Mouse (Mus musculus): ENCODE measurements at regions not wholly inside any gene's neighbourhood (a gene's known extent, or its start where the extent isn't known, plus 50 kb on each side); places are given as distances from the start of the nearest gene placed in this dataset.
A peak's percentile ranks its signal among the peaks of the same experiment; 100 is the strongest.

DNA sequence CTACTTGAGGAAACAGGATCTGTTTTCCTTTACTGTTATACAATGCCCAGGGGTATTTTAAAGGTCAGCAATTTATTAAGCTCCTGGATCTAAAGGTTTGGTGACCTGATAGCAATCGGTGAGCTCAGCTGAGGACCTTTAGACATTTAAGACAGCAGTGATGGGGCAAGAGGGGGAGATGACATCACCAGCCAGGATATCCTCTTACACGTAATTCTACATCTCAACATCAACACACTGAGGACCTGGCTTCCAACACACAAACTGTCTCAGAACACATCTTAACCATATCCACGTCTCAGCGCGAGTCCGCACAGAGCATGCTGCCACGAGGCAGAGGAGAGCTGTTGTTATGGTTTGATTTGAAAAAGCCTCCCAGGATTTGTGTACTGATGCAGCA, 69.2 kb downstream of the Nhlrc3 start:
- DNase-seq = no peak

DNA sequence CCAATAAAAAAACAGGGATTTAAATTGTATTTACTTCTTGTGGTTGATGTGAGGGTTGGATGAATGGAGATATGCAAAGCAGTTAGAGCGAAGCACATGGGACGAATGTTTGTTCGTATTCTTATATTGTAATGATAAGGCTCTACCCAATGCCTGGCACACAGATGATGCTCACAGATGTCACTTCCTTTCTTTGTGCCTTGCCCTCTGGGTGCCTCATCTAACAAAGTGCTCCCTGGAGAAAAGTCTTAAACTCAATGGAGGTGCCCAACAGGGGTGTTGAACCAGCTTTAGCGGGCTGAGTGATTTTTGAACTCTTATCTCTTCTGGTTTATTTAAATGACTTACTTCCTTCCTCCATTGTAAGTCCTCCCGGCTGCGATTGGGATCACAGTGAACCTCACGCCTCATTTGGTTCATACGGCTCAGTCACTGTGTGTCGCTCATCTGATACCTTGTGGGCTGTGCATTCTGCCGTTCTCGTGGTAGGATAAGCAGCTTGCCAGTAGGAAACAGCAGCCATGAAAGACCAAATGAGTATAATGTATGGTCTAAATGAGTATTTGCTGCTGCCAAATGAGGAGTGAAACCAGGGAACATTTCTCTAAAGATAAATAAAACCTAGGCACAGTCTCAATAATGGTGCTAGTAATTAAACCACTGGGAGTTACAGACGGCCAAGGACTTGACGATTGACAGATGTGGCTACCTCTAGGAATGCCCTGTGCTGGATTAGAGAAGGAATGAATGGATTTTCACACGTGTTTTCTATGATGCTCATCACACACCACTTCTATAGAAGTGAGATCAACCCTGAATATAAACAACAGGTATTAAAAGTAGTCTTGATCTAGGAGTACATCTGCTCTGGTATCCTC, 81.2 kb downstream of the Nhlrc3 start:
- DNase-seq = no peak

DNA sequence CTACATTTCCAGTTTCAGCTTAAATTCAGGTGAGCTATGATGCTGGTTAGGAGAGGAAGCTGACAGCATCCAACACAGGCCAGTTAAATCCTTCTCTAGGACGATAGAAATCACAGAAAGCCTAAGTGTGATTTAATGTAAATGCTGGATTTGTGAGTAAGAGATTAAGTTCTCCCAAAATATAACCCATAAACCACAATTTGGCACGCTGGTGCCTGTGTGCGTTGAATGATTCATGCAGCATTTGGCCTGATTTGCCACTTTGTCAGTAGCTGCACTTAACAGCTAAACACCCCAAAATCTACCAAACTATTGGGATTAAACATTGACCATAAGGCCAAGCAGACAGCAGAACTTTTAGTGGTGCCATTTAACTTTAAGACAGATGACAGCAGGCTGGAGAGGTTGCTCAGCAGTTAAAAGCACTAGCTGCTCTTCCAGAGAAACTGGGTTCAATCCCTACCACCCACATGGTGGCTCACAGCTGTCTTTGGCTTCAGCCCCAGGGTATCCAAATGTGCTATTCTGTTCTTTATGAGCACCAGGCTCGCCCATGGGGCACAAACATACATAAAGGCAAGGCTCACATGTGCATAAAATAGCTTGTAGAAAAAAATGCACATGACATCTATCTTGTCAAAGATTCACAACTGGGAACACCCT, 83.5 kb downstream of the Nhlrc3 start:
- no peak for DNase-seq

DNA sequence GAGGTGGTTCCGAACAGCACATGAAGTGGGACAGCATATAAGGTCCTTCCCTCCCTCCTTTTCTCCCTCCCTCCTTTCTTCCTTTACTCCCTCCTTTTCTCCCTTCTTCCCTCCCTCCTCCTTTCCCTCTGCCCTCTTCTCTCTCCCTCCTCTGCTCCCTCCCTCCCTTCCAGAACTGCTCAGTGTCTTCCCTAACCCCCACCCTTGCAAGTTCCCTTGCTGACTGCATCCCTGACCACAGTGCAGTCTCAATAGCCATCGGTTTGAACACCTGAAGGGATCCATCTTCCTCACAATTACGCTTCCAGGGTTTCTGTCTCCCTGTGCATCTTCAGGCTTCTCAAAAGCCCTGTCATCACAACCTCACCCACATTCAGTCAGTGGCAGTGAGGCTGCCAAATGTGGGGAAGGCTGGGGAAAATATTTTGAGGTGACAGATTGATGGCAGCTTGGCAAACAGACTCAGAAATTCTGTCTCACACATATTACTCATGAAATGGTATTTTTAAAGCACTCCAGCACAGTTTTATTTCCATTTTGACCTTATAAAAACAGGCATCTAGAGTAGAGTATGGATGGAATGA, 86.2 kb downstream of the Nhlrc3 start:
- no peak for DNase-seq

DNA sequence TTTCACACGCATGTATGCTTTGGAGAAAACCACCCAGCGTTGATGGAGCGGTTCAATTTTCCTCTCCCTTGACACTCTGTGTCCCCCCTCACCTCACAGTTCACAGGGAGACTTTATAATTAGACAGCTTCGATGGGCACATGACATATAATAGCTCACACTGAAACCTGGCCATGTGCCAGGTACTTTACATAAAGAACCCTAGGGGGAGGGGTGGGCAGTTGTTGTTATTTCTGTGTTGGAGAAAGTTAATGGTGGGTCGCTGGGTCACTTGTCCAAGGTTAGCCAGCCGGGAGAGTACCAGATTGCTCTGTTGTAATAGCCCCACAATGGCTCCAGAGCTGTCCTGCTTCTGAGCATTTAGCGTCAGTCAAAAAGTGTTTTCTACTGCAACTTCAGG, 90.2 kb downstream of the Nhlrc3 start:
- peak; percentile 22 to 57 for DNase-seq

DNA sequence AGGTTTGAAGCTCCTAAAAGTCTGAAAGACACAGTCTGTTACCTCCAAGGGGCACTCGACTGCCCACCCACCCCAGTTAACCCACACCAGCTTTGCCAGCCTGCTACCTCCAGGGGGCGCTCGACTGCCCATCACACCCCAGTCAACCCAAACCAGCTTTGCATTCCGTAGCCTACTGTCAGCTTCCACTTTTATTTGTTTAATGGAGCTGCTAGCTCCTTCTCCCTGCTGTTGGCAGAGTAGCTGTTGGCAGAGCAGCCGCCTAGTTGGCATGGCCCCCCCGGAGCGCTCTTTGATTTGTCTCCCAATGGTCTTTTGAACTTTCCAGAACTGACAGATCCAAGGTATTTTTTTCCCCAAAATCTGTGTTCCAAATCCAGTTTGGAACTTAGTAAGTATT, 91.2 kb downstream of the Nhlrc3 start:
- DNase-seq = no peak

DNA sequence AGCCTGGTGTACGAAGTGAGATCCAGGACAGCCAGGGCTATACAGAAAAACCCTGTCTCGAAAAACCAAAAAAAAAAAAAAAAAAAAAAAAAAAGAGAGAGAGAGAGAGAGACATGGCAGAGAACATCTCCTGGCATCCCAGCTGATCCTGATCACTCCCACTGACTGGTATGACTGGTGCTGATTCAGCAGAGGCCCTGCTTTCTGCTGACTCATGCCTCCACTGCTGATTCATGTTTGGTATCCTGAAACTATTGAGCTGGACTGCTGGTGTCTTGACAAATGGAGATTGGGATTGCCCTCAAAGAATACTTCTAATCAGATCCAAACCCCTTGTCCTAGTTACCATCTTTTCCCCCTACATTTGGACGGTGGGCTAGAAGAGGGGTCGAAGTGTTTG, 101.9 kb downstream of the Nhlrc3 start:
- no peak for DNase-seq

DNA sequence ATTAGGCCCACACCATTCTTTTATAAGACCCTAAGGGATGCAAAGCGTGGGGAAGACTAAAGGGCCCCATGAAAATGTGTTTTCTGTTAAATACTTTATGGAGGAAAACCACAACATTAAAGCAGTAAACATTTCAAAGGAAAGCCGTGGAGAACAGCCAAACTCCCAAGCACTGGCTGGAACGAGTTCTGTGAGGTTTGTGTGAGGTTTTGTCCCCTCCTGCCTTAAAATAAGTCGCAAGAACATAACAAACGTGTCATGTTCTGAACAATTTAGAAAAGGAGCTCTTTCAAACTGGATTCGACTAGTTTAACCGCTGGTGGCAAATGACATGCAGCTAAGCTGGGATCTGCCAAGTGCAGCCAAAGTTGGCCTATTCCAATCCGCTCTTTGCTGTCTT, 109.4 kb downstream of the Nhlrc3 start:
- DNase-seq = peak; percentile 49 to 60

DNA sequence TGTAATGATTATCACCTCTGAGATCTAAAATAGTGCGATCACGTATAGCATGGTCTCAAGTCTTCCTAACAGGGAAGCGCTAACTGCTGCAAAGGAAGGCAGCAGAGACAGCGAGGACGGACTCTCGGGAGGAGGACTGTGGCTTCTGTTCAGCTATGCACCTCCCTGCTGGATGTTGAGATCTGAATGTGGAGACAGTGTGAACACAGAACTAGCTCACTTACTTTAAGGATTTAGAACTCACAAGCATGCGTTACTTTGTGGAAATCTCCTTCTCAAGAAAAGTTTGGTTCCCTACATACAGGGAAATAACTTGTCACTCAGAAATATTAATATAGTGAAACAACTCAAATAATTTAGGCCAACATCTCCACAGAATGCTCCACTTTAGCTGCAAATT, 109.8 kb downstream of the Nhlrc3 start:
- DNase-seq = no peak

DNA sequence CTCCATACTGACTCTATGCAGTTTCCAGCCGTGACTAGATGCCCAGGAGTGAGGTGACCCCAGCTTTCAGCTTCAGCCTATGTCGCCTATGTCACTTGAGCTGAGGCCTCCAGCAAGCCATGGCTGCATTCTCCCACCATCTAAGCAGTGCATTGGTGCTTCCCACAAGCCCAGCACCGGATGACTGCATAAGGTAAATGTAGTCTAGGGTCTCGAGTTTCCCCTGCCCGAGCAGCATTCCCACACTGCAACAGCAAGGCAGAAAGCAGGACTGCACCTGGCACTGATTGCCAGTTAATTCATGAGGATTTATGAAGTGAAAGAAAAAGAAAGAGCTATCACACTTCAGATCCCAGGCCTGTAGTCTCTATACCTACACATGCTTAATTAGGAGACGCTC, 119.5 kb downstream of the Nhlrc3 start:
- no peak for DNase-seq

DNA sequence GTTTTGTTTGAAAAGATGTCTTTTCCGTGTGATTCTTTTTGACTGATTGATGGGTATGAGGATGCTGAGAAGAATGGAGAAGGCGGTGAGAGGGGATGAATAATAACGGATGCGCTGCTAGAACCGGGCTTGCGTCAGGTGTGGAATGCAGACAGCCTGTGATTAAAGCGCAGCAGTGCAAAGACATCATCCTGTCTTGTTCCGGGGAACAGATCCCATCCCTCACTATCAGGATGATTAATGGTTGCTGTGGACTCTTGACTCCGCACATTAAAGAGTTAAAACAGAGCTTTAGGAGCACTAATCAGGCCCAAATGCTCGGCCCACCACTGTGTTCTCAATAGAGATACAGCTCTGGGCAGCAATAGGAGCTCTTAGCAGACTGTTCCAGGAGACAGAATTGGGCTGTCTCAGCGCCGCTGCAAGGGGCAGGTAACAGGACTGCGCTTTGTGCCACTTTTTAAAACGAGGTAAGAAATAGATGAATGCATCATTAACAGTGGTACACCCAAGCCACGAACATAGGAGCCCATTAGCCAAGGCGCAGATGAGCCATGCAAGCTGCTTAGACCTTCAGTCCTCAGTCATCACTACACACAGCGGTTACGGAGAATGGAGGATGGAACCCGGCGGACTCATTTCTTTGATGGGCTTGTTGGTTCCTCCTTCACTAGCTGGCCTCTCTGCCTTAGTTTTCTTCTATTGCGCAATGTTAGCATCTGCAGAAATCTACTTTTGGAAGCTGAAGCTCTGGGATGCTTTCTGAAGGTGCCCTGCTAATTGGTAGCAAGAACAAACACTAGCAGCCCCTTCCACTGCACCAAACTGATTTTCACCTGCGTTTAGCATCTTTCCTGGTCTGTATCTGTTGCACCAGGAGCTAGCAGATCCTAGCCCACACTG, 121.6 kb downstream of the Nhlrc3 start:
- no peak for DNase-seq

DNA sequence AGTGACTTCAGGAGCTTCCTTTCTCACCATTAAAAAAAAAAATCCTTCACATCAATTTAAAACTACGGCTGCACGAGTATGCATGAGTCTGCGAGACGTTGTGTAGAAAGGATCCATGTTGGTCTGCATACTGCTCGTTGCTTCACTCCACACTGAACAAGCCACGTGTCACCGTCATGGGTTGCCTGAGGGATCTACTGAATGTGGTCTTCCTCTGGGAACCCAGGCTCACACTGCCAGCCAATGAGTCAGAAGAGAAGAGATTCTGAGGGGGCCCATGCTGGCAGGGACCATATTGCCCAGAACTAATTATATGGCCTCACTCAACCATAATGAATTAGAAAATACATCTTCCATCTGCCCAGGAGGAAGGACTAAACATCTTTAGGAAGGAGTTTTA, 124.6 kb downstream of the Nhlrc3 start:
- DNase-seq = no peak

DNA sequence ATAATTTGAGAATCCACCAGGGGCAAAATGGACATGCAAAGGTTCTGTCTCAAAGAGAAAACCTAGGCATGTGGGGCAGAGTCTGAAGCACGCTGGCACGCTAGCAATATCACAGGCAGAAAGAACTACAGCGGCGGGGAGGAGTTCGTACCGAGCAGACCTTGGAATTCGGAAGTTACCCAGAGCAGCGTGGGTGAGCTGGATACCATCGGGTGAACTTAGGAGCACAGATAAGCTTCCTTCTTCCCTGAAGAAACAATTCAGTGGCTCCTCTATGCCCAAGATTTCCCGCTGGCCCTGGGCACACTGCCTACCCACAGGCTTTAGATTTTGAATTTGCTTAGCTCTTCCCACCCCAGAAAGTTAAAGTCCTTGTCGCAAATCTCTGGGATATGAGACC, 129.1 kb downstream of the Nhlrc3 start:
- peak; percentile 12 to 24 for DNase-seq

DNA sequence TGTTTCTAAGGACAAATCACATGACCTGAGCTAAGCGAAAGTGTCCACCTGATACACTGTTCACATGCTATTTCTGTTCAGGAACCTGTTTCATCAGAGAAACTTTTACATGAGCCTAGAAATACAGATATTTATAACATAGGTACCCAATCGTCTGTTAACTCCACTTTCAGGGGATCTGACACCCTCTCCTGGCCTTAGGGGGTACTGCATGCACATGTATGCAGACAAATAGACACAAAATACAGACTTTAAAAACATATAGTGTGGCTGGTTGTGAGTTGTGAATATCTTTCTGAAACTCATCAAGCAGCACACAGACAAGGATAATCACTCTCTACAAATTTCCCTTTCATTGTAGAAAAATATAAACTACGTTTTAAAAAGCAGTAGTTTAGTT, 133.6 kb downstream of the Nhlrc3 start:
- DNase-seq = peak; percentile 52 to 54

DNA sequence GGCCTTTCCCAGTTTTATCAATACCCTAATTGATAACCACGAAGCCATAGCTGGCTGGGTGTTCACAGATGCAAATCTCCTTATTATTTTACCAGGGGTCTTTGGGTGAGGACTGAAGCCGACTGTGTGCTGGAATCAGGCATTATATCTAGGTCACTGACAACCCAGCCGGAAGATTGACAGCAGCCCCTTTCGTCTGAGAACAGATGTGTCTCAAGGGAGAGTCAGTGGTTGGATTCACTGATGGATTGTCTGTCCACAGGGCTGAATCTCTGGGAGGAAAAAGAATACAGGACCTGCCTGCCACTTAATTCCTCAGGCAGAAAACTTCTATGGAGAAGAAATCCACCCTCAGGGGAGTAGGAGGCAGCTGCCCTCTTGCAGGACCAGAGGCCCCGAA, 135.7 kb downstream of the Nhlrc3 start:
- no peak for DNase-seq

DNA sequence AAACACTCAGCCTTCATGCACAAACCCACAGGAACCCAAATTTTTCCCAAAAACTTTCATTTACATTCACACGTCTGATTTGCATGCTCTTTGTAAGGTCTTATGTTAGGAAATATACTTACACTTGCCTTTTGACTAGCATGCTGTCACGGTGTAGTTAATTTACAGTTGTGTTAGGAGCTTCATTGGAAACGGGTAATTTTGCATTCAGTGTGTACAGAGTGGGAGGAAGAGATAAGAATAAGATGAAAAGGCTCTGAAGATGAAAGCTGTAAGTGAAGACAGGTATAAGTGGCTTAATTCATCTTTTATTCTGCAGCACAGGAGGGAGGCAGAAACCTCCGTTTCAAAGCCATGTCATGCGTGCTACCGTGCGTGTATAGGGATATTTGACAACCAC, 136.2 kb downstream of the Nhlrc3 start:
- no peak for DNase-seq

DNA sequence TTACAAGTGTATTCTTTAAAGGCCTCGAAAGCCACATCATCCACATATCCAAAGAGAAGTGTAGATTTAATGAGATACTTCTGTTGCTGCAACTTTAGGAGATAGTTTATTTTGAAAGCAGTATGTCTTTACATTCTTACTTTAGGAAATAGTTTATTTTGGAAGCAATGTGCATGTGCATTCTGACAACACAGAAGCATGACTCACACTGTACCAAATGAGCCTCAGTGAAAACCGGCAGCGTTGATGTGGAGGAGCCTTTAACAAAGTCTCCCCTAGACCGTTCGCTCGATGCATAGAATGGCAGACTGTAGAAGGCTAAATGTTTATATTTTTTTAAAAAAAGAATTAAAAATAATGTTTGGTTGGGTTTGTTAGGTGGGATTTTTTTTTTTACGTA, 138.1 kb downstream of the Nhlrc3 start:
- no peak for DNase-seq

DNA sequence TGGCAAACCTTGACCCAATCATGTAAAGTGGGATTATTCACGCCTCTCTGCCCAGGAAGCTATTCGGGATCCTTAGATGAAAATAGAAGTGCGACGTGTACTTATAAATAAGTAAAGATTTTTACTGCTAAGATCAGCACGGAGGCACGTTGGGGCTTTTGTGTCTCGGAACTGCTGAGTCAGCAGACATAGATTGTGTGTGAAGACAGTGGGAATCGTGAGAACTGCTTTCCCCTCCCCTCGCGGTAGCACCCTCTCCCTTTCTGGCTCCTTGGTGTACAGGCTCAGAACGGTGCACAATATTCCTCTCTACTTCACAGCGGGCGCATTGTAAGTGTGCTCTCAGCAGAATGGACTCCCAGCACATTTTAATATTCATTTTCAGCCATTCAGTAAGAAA, 138.7 kb downstream of the Nhlrc3 start:
- no peak for DNase-seq

DNA sequence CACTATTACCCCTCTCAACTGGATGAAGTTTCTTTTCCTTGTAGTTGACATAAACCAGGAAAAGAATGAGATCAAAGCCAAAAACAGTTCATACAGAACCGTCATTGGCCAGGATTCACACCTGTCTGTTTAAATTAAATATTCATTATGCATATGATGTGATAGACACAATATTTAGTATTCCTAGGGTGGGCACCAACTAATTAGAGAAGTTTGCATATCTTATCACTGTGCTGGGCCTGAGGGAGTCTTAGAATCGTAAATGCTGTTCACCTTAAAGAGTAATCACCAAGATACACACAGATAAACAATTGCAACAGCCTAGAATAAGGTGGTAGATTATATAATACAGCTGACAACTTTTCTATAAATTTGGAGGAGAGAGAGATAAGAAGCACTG, 147.7 kb downstream of the Nhlrc3 start:
- no peak for DNase-seq

Measured in kidney, postnatal 4 days (tissue).